Mouse (Mus musculus) thymus, adult 2 months (tissue): ENCODE data around the gene Myo9b.

ENCODE experiments used
- CTCF ChIP-seq: fragments of 200-500 bp; IDR thresholded peaks from 2 replicates; pipeline ENCODE4 v1.5.1; 2012; ENCODE audit warnings: mild to moderate bottlenecking, control low read depth, low read length, moderate library complexity, borderline replicate concordance; ENCODE audit not compliant: control insufficient read depth, poor library complexity, insufficient read depth; ENCODE audit errors: extremely low read depth
- POLR2A ChIP-seq: fragments of 200-500 bp; IDR thresholded peaks from 2 replicates; pipeline ENCODE4 v1.6.1; 2012; ENCODE audit warnings: mild to moderate bottlenecking, low read length, control low read depth, moderate library complexity; ENCODE audit not compliant: control insufficient read depth, poor library complexity, insufficient read depth; ENCODE audit errors: extremely low read depth

GRCm38 (mm10) chr8:71312700-71313099 lies 40.2 kb downstream of the Myo9b start:
- TF ChIP-seq POLR2A (no peak), CTCF (no peak)
